Mouse (Mus musculus) embryonic facial prominence, embryonic 13.5 days (tissue): ENCODE results near the gene Gm21992. TPM values are rescaled to one million over a fixed set of nuclear protein-coding genes. Genes with fewer than 3 reads are reported as not detected.
A peak's percentile ranks its signal among the peaks of the same experiment; 100 is the strongest.
"Not testable (repeated sequence)": the region's sequence is repeated elsewhere in the genome, so short reads cannot be mapped to it uniquely, and the experiment has no call there.

Source experiments
- ATAC-seq: fragments of 200-750 bp; cut with Nextera tagmentation; 2 replicates; pipeline ENCODE4 v1.8.0; 2017; ENCODE audit warnings: low read depth; ENCODE audit not compliant: insufficient number of reproducible peaks, insufficient read depth, low FRiP score, low TSS enrichment
- H3K27ac ChIP-seq: fragments of 300-500 bp; sonication (generic); 2 replicates; pipeline ENCODE4 v1.5.1; 2015; ENCODE audit warnings: moderate library complexity, mild to moderate bottlenecking, inconsistent platforms
- H3K27me3 ChIP-seq: fragments of 300-500 bp; sonication (generic); 2 replicates; pipeline ENCODE4 v1.6.1; 2015; ENCODE audit warnings: mild to moderate bottlenecking, inconsistent platforms
- H3K36me3 ChIP-seq: fragments of 300-500 bp; sonication (generic); 2 replicates; pipeline ENCODE4 v1.6.1; 2015; ENCODE audit warnings: mild to moderate bottlenecking, inconsistent platforms
- H3K4me1 ChIP-seq: fragments of 300-500 bp; sonication (generic); 2 replicates; pipeline ENCODE4 v1.6.1; 2015; ENCODE audit warnings: inconsistent platforms
- H3K4me2 ChIP-seq: fragments of 300-500 bp; sonication (generic); 2 replicates; pipeline ENCODE4 v1.6.1; 2015; ENCODE audit warnings: moderate library complexity, mild to moderate bottlenecking, inconsistent platforms
- H3K4me3 ChIP-seq: fragments of 300-500 bp; sonication (generic); 2 replicates; pipeline ENCODE4 v1.5.1; 2015; ENCODE audit warnings: mild to moderate bottlenecking, inconsistent platforms
- H3K9ac ChIP-seq: fragments of 300-500 bp; sonication (generic); 2 replicates; pipeline ENCODE4 v1.6.1; 2015; ENCODE audit warnings: mild to moderate bottlenecking, inconsistent platforms
- H3K9me3 ChIP-seq: fragments of 300-500 bp; sonication (generic); 2 replicates; pipeline ENCODE4 v1.6.1; 2016; ENCODE audit warnings: inconsistent platforms
- WGBS: fragments of 180-500 bp; shearing (Covaris S2); methylation state at CpG from one replicate; pipeline ENCODE4 v1.1.7; 2015; ENCODE audit warnings: mixed read lengths; 5-methylcytosine and 5-hydroxymethylcytosine counted together
- polyA plus RNA-seq: library from polyadenylated mRNA; unstranded; fragments of >200 nt; fragmentation: Nextera tagmentation; extraction: Ambion mirVana; gene quantifications from 2 replicates; pipeline ENCODE4 v1.2.1, GENCODE M21; 2015

Gene Gm21992
- polyA plus RNA-seq, 1 experiment from 2014 or later = 51.4 TPM

DNA sequence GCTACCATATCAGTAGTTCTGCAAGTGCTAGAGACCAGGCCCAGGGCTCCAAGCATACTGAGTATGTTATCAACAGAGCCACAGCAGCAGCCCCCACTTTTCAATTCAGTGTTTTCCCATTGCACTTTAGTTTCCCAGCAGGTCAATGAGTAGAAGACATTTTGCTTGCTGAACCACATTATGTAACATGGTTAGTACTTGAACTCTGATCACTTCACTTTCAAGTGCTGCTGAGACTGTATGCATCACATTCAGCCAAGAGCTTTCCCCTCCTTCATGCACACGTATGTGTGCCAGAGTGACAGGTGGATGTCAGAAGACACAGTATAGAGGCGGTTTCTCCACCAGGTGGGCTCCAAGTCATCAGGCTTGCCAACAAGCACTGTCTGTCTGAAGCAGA, 28.5 kb downstream of the Gm21992 start:
- Histone ChIP-seq H3K4me3 (no peak overlapping the region), H3K4me1 (peaks cover 9% of the 10 kb centered on the region), H3K36me3 (peaks cover 88% of the 10 kb centered on the region), H3K27me3 (no peaks in the 10 kb centered on the region), H3K4me2 (no peak overlapping the region), H3K9me3 (no peaks in the 10 kb centered on the region), H3K9ac (no peak overlapping the region), H3K27ac (no peak overlapping the region)
- 93% methylated on average over 2 of the region's 2 CpGs for WGBS
- no peak for ATAC-seq

DNA sequence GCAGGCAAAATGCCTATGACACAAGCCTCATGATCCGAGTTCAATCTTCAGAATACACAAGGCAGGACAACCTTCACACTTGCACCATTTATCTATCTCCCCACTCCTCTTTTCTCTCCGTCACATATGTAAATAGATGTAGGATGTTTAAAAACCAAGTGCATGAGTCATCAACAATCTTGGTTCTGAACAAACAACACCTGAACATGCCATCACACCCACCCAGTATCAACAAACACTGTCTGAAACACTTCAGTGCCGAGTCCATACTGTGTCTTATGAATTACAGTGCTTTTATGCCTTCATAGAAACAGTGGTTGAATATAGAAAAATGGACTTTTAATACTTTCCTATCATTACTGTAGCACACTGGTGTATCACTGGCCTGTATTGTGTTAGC, 38.6 kb downstream of the Gm21992 start:
- Histone ChIP-seq H3K9me3 (no peaks in the 10 kb centered on the region), H3K4me2 (no peak overlapping the region), H3K4me3 (no peak overlapping the region), H3K9ac (no peak overlapping the region), H3K36me3 (peaks cover 85% of the 10 kb centered on the region), H3K4me1 (no peaks in the 10 kb centered on the region), H3K27ac (no peak overlapping the region), H3K27me3 (no peaks in the 10 kb centered on the region)
- 89% methylated on average over 3 of the region's 3 CpGs for WGBS
- no peak for ATAC-seq

DNA sequence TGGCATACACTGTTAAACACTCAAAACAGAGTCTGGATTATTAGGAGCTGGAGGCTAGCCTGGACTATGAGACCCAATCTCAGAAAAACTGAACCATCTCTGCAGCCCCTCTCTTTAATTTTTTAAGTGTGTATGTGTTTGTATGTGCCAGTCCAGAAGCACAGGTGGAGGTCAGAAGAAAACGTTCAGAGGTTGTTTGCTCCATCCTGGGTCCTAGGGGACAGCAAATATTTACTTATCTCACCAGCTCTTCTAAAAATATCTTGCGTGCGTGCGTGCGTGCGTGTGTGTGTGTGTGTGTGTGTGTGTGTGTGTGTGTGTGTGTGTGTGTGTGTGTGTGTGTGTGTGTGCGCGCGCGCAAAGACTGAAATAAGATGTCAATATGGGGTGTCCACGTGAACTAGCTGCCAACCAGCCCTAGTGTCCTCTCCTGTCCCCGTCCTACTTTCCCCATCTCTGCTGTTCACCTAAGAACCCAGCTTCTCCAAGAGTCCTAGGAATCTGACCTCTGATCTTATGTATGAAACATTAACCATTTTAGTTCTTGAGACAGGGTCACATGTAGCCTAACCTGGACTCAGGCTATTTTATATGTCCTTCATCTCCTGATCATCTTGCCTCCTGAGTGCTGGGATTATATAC, 43.8 kb downstream of the Gm21992 start:
- peaks cover 80% of the 10 kb centered on the region for H3K36me3 ChIP-seq
- H3K4me3 ChIP-seq = no peak overlapping the region
- WGBS = 86% methylated on average over 12 of the region's 12 CpGs
- H3K27me3 ChIP-seq = no peaks in the 10 kb centered on the region
- H3K4me2 ChIP-seq = no peak overlapping the region
- no peak overlapping the region for H3K9ac ChIP-seq
- no peaks in the 10 kb centered on the region for H3K4me1 ChIP-seq
- H3K27ac ChIP-seq = no peak overlapping the region
- ATAC-seq = no peak
- no peaks in the 10 kb centered on the region for H3K9me3 ChIP-seq

DNA sequence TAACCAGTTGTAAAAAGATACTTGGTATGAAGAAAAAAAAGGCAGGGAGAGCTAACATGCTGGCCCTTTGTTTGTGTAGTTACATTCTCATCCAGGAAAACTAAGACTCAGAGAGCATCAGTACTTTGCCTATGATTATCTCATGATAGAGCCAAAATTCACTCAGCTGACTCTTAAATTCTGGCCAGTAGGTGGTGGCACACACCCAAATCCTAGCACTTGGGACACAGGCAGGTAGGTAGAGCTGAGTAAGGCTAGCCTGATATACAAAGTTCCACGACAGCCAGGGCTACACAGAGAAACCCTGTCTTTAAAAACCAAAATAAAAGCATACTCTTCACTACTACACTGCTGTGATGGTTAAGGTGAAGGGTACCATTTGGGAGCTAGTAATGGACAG, 48.5 kb downstream of the Gm21992 start:
- H3K4me2 ChIP-seq = no peak overlapping the region
- H3K36me3 ChIP-seq = peaks cover 63% of the 10 kb centered on the region
- no peak overlapping the region for H3K4me3 ChIP-seq
- no peak overlapping the region for H3K27ac ChIP-seq
- no peak for ATAC-seq
- no peak overlapping the region for H3K9ac ChIP-seq
- H3K27me3 ChIP-seq = no peaks in the 10 kb centered on the region
- 74% methylated on average over 1 of the region's 1 CpGs for WGBS
- peaks cover 10% of the 10 kb centered on the region for H3K4me1 ChIP-seq
- H3K9me3 ChIP-seq = no peaks in the 10 kb centered on the region

DNA sequence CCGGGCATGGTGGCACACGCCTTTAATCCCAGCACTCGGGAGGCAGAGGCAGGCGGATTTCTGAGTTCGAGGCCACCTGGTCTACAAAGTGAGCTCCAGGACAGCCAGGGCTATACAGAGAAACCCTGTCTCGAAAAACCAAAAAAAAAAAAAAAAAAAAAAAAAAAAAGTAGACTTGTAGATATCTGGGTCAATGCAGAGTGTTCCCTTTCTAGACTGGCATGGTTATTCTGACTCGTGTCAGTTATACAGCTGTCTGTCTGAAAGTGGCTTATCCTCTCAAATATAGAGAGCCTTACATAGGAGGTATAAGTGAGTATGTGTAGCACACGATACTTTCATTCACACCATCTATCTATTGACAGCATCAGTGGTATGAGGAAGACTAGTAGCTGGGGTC, 50.9 kb downstream of the Gm21992 start:
- not testable (repeated sequence) for ATAC-seq, H3K4me3 ChIP-seq, H3K9me3 ChIP-seq, H3K27ac ChIP-seq, H3K4me2 ChIP-seq, H3K27me3 ChIP-seq, H3K9ac ChIP-seq
- Histone ChIP-seq H3K36me3 (peaks cover 49% of the 10 kb centered on the region), H3K4me1 (peaks cover 15% of the 10 kb centered on the region)
- WGBS = 86% methylated on average over 8 of the region's 8 CpGs

DNA sequence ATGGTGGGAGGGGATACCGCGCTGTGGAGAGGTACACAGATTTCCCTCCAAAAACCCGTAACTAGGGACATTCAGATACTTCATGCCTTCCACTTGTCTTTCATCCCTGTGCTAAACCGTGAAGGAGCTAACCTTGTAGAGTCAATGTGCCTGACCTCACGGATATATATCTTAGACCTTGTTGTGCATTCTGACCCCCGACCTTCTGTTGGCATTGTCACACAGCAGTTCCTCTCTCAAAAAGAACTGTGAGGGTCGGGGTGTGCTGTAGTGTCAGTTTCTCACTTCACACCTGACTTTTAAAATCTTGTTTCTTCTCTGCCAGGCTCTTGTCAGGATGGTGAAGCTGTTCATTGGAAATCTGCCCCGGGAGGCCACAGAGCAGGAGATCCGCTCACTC, 54.5 kb downstream of the Gm21992 start:
- ATAC-seq = no peak
- H3K4me2 ChIP-seq = peak overlapping the region; percentile 79

DNA sequence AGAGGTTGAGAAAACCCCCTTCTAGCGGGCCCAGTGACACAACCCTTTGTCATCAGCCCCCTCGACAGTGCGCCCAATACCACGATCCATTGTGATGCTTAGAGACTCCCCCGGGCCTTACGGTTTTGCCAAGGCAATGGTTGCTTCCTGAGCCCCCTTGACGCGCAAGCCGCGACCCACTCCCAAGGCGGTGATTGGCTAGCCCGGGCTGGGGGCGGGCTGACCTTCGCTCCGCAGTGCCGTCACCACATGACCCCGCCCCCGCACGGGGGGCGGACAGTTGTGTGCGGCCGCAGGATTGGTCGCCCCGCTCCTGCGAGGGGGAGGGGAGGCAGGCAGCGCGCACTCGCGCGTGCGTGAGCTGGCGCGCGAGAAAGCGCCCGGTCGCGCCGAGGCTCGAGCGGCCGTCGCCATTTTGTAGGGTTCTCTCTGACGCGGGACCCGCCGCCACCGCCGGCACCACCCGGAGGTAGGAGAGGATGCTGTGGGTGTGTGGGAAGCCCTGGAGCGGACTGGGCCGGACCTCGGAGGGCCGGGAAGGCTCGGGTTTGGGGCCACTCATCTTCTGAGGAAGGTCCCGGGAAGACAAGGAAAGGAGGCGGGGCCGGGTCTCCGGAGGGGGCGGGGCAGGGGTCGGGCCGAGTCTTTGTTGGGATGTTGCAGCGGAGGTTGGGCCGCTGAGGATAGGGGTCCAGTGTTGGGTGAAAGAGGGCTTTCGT, 55.1 kb downstream of the Gm21992 start, which contains the start of gene Rbm4b:
Rbm4b (plus strand) TSS at position 305 of the 719 bp plus-strand sequence.
- H3K4me2 ChIP-seq = peak within 1 kb of the TSS; percentile 79
- under 1% methylated on average over 62 of the region's 65 CpGs for WGBS
- H3K9ac ChIP-seq = peak within 1 kb of the TSS; percentile 85
- H3K36me3 ChIP-seq = peaks cover 18% of the 10 kb centered on the region
- ATAC-seq = peak; percentile 97
- peaks cover 15% of the 10 kb centered on the region for H3K4me1 ChIP-seq
- no peaks in the 10 kb centered on the region for H3K27me3 ChIP-seq
- H3K27ac ChIP-seq = peak within 1 kb of the TSS; percentile 97
- no peaks in the 10 kb centered on the region for H3K9me3 ChIP-seq
- H3K4me3 ChIP-seq = peak within 1 kb of the TSS; percentile 67

More for the DNA sequence above, 54.5 kb downstream of the Gm21992 start:
- peak overlapping the region; percentile 67 for H3K4me3 ChIP-seq
- 6% methylated on average over 9 of the region's 9 CpGs for WGBS
- H3K9me3 ChIP-seq = no peaks in the 10 kb centered on the region
- H3K27ac ChIP-seq = peak overlapping the region; percentile 97
- H3K27me3 ChIP-seq = no peaks in the 10 kb centered on the region
- H3K9ac ChIP-seq = peak overlapping the region; percentile 85
- H3K4me1 ChIP-seq = peaks cover 15% of the 10 kb centered on the region
- peaks cover 23% of the 10 kb centered on the region for H3K36me3 ChIP-seq

DNA sequence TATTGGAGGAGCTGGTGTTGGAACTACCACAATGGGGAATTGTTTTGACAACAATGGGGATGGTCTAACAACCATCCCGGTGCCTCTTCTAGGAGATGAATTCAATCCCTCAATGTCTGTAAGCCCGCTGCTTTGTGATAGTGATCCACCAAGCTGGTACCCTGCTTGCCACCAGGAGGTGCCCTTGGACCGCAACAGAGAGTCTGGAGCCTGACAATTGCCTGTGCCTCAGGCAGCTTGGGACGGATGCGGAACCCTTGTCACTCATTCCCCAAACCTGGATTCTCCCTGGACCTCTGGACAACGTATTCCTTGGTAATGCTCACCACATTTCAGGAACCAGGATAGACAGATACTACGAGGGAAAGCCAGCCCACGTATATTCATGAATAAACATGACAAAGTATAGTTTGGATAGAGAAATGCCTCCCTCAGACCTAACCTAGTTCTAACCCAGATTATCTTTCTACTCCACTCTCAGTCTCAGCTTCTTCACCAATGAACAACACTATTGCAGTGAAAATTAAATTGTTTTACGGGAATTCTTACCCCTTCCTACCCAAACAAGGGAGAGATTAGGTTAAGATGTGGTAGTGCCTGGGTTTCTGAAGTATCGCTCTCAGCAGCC, 55.7 kb downstream of the Gm21992 start:
- H3K27ac ChIP-seq = peak overlapping the region; percentile 97
- under 1% methylated on average over 10 of the region's 10 CpGs for WGBS

DNA sequence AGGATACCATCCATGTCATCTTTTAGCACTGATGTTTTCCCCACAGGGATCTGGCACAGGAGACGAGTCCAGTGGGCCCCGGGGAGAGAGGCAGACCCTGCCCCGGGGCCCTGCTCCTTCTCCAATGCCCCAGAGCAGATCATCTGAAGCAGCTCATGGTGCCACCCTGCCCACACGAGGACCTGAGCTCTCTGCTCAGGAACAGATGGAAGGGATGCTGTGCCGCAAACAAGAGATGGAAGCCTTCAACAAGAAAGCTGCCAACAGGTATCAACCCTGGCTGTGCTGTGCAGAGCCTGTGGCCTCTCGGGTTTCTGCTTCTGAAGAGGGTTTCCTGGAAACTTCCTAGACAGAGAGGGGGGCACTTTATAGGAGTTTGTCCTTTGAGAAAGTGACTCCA, 61.4 kb downstream of the Gm21992 start:
- no peak overlapping the region for H3K9ac ChIP-seq
- H3K27ac ChIP-seq = no peak overlapping the region
- 0 out of 2 replicates have a peak, but pooled peaks cover 3% of the 10 kb centered on the region for H3K4me1 ChIP-seq
- no peak for ATAC-seq
- H3K9me3 ChIP-seq = no peaks in the 10 kb centered on the region
- H3K4me2 ChIP-seq = no peak overlapping the region
- H3K4me3 ChIP-seq = no peak overlapping the region
- H3K36me3 ChIP-seq = peaks cover 14% of the 10 kb centered on the region
- WGBS = 76% methylated on average over 6 of the region's 6 CpGs
- no peaks in the 10 kb centered on the region for H3K27me3 ChIP-seq

More for the DNA sequence above, 55.7 kb downstream of the Gm21992 start:
- peak overlapping the region; percentile 79 for H3K4me2 ChIP-seq
- ATAC-seq = peak; percentile 59
- H3K36me3 ChIP-seq = peaks cover 11% of the 10 kb centered on the region
- peak overlapping the region; percentile 67 for H3K4me3 ChIP-seq
- peak overlapping the region; percentile 85 for H3K9ac ChIP-seq
- peaks cover 15% of the 10 kb centered on the region for H3K4me1 ChIP-seq
- no peaks in the 10 kb centered on the region for H3K9me3 ChIP-seq
- H3K27me3 ChIP-seq = no peaks in the 10 kb centered on the region

DNA sequence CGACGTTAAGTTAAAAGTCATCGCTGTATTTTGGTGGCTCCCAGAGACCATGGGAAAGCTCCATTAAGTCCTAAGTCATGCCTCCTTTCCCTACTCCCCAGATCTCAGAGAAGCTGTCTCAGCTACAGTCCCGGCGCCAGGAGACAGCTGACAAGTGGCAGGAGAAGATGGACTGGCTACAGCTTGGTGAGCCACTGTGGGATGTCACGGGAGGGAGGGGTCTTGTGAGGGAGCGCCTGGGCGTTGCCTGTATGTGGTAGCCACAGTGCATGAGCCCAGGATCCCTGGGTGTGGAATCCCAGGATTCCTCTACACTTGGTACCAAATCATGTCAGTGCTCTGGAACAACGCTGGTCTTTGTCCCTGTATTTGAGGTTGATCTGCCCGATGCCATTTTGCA, 62.9 kb downstream of the Gm21992 start:
- peaks cover 17% of the 10 kb centered on the region for H3K36me3 ChIP-seq
- 86% methylated on average over 10 of the region's 10 CpGs for WGBS
- 0 out of 2 replicates have a peak, but pooled peaks cover 4% of the 10 kb centered on the region for H3K4me1 ChIP-seq
- H3K27me3 ChIP-seq = no peaks in the 10 kb centered on the region
- ATAC-seq = no peak
- H3K4me3 ChIP-seq = no peak overlapping the region
- H3K9me3 ChIP-seq = no peaks in the 10 kb centered on the region
- no peak overlapping the region for H3K27ac ChIP-seq
- no peak overlapping the region for H3K4me2 ChIP-seq
- H3K9ac ChIP-seq = no peak overlapping the region

DNA sequence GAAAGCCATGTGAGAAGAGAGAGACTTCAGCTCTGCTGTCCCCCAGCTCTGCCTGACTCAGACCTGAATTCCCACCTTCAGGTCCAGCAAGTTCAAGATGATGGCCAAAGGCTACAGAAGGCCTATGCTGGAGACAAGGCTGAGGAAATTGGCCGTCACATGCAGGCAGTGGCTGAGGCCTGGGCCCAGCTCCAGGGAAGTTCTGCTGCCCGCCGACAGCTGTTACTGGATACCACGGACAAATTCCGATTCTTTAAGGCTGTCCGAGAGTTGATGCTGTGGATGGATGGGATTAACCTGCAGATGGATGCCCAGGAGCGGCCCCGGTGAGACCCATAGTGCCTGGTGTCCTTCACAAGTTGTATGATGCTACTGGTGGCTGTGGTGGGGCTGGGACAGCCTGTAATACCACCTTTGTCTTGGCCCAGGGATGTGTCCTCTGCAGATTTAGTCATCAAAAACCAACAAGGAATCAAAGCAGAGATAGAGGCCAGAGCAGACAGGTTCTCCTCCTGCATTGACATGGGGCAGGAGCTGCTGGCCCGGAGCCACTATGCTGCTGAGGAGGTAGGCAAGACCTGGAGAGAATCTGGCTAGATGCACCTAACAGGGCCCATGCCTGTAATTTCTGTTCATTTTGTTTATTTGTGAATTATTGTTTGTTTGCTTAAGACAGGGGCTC, 63.6 kb downstream of the Gm21992 start:
- no peak overlapping the region for H3K27ac ChIP-seq
- H3K36me3 ChIP-seq = peaks cover 17% of the 10 kb centered on the region
- no peak for ATAC-seq
- no peaks in the 10 kb centered on the region for H3K9me3 ChIP-seq
- WGBS = 91% methylated on average over 9 of the region's 9 CpGs
- 0 out of 2 replicates have a peak, but pooled peaks cover 4% of the 10 kb centered on the region for H3K4me1 ChIP-seq
- H3K9ac ChIP-seq = no peak overlapping the region
- no peak overlapping the region for H3K4me3 ChIP-seq
- no peak overlapping the region for H3K4me2 ChIP-seq
- no peaks in the 10 kb centered on the region for H3K27me3 ChIP-seq
